Mouse (Mus musculus): ENCODE measurements around the gene Trappc3. TPM values are rescaled to one million over a fixed set of nuclear protein-coding genes. Genes with fewer than 3 reads are reported as not detected.

The Trappc3 gene
- polyA plus RNA-seq, 1 experiment from 2014 or later: 86.4 TPM

Other genes starting within 250 kb of the Trappc3 start
- 0.30 and 0.53 TPM in 2 replicates for gene Csf3r, start 237.8 kb upstream of the Trappc3 start, polyA plus RNA-seq (2016; fragmentation: Nextera tagmentation; extraction: Ambion mirVana)
- 142 and 157 TPM in 2 replicates for gene Mrps15, start 215.4 kb upstream of the Trappc3 start, polyA plus RNA-seq (2016; fragmentation: Nextera tagmentation; extraction: Ambion mirVana)
- gene Oscp1, start 203.8 kb upstream of the Trappc3 start, polyA plus RNA-seq (2016; fragmentation: Nextera tagmentation; extraction: Ambion mirVana): 8.2 and 9.1 TPM in 2 replicates
- 47.5 and 47.7 TPM in 2 replicates for gene Lsm10, start 165.7 kb upstream of the Trappc3 start, polyA plus RNA-seq (2016; fragmentation: Nextera tagmentation; extraction: Ambion mirVana)
- gene Stk40, start 158.4 kb upstream of the Trappc3 start, polyA plus RNA-seq (2016; fragmentation: Nextera tagmentation; extraction: Ambion mirVana): 37.7 and 39.0 TPM in 2 replicates
- 26.3 and 39.5 TPM in 2 replicates for gene Eva1b, start 114.6 kb upstream of the Trappc3 start, polyA plus RNA-seq (2016; fragmentation: Nextera tagmentation; extraction: Ambion mirVana)
- gene Sh3d21, start 98.8 kb upstream of the Trappc3 start, polyA plus RNA-seq (2016; fragmentation: Nextera tagmentation; extraction: Ambion mirVana): 2.0 and 3.1 TPM in 2 replicates
- 194 and 200 TPM in 2 replicates for gene Thrap3, start 59.6 kb upstream of the Trappc3 start, polyA plus RNA-seq (2016; fragmentation: Nextera tagmentation; extraction: Ambion mirVana)
- gene Map7d1, start 6.0 kb upstream of the Trappc3 start, polyA plus RNA-seq (2016; fragmentation: Nextera tagmentation; extraction: Ambion mirVana): 49.1 and 74.8 TPM in 2 replicates
- 3.3 and 3.7 TPM in 2 replicates for gene Col8a2, start 24.5 kb downstream of the Trappc3 start, polyA plus RNA-seq (2016; fragmentation: Nextera tagmentation; extraction: Ambion mirVana)
- 53.1 and 68.9 TPM in 2 replicates for gene Adprhl2, start 59.4 kb downstream of the Trappc3 start, polyA plus RNA-seq (2016; fragmentation: Nextera tagmentation; extraction: Ambion mirVana)
- gene Tekt2, start 63.4 kb downstream of the Trappc3 start, polyA plus RNA-seq (2016; fragmentation: Nextera tagmentation; extraction: Ambion mirVana): 0.47 and 0.62 TPM in 2 replicates
- gene Ago3, start 167.2 kb downstream of the Trappc3 start, polyA plus RNA-seq (2016; fragmentation: Nextera tagmentation; extraction: Ambion mirVana): 11.6 and 14.5 TPM in 2 replicates
- gene Ago1, start 206.3 kb downstream of the Trappc3 start, polyA plus RNA-seq (2016; fragmentation: Nextera tagmentation; extraction: Ambion mirVana): 2.4 and 3.4 TPM in 2 replicates